Mouse (Mus musculus): Measurements from ENCODE around the gene D10Wsu102e.

Gene D10Wsu102e

DNA sequence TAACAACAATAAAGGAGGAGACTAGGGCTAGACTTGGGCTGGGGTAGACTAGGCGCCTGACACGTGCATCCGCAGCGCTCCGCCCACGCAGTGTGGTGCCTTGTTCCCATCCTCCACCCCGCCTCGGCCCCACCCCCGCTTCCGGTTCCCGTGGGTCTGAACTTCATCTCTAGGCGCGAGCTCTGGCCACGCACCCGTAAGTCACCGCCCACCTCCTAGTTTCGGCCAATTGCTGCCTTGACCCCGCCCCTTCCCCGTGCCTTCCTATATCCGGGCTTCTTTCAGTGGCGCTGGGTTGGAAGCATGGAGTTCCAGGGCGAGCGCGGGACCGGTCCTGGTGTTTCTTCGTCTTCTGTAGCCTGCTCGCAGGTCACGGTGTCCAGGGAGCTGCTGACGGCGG is at the start of gene D10Wsu102e:
Gene D10Wsu102e, plus strand, starts transcription at position 266 of the 400 bp plus-strand sequence.
- peak; percentile 86 for DNase-seq (ENCODE audit: low read depth, low spot score)

DNA sequence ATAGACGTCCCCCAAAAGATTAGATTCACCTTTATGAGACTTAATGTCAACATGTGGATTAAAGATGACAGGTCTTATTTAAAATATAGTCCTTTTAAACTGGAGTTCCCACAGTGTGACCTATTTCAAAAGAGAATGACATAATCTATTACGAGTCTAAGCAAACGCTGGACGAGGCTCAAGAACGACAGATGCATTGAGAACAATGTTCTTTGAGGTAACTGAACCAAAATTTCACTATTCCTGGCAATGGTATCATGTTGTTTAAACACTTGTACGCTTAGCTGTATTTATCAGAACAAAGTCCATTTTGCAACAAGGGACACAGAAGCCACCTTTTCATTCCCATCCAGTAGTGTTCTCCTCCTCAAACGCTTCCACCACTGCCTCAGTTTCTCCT is 49.7 kb upstream of the D10Wsu102e start:
- DNase-seq (ENCODE audit: low read depth, low spot score) = no peak

- DNase-seq (ENCODE audit: low read depth, low spot score) = no peak
Measured at GRCm38 (mm10) chr10:83313033-83313432, 47.0 kb upstream of the D10Wsu102e start.

GRCm38 (mm10) chr10:83320396-83320795 is 39.6 kb upstream of the D10Wsu102e start:
- DNase-seq (ENCODE audit: low read depth, low spot score) = no peak

DNA sequence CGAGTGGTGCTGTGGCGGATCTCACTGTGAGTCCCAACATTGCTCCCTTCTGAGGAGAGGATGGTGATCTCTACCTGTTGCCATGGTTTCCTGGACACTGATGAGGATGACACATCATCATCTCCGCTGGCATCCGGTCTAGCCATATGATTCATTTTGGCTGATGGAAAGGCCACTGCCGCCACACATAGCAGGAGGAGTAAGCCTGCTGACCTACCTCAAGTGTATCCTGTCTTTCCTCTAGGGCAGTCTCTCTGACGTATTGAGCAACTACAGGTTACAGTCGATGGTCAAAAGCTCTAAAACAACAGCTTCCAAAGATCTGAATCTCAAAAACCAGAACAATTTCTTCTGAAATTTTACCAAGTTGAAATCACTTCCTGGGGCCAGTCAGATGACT is 39.2 kb upstream of the D10Wsu102e start:
- DNase-seq (ENCODE audit: low read depth, low spot score) = no peak

- DNase-seq (ENCODE audit: low read depth, low spot score) = no peak
Measured at GRCm38 (mm10) chr10:83321528-83321927, 38.5 kb upstream of the D10Wsu102e start.

GRCm38 (mm10) chr10:83322551-83323100 is 37.4 kb upstream of the D10Wsu102e start:
- no peak for DNase-seq (ENCODE audit: low read depth, low spot score)

DNA sequence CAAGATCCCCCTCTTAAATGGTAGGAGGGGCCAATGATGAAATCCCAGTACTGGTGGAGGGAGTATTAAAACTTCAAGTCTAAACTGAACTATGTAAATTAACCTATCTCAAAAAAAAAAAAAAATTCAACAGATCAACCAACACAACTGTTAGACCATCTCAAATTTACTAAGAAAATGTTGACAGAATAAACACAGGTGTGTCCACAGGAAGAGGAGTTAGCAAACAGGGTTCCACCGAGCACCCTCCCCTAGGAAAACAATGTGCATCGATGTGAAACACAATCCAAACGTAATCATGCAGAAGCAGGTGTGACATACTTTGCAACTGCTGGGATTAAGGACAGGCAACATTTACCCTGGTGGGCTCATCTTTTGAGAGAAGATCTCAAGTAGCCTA is 35.1 kb upstream of the D10Wsu102e start:
- no peak for DNase-seq (ENCODE audit: low read depth, low spot score)

GRCm38 (mm10) chr10:83325903-83326302 is 34.1 kb upstream of the D10Wsu102e start:
- no peak for DNase-seq (ENCODE audit: low read depth, low spot score)

DNA sequence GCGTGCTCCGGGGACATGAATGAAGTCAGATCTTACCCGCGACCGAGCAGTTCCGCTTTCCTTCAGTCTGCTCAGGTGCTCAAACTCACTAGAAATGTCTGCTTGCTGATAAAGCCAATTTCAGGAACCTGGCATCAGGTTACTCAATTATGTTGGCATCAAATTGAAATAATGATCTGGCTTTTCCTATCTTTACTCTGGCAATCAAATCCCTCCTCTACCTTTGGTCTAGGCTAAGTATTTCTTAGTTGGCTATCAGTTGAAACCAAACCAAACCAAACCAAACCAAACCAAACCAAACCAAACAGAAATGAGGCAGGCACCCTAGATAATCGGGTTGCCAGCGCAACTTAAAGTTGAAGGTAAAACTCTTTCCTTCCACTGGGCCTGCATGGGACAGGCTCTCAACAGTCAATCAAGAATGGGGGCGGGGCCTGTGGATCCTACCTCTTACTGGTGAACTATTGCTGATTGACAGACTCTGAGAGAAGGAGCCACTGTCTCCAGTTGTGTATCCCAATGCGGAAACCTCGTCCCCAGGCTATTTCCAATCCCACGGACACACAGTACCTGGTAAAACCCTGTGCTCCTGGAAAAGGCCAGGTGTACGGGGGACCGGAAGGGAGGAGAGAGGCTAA is 33.3 kb upstream of the D10Wsu102e start:
- no peak for DNase-seq (ENCODE audit: low read depth, low spot score)

DNA sequence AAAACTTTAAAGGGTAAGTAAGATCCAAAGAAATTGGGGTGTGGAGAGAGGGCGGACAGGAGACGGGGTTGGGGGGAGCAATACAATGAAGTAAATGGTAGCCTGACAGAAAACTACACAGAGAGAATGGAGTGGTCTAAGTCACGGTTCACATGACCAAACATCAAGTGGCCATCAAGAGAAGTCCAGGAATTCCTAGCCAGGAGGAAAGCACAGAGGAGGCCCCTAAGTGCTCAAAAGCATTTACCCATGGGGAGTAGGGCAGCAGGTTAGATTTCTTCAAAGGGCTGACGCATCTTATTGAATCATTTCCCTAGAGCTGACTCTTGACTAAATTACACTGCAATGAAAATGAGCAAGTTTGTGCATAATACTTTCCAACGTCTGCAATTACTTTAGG is 31.2 kb upstream of the D10Wsu102e start:
- no peak for DNase-seq (ENCODE audit: low read depth, low spot score)

DNA sequence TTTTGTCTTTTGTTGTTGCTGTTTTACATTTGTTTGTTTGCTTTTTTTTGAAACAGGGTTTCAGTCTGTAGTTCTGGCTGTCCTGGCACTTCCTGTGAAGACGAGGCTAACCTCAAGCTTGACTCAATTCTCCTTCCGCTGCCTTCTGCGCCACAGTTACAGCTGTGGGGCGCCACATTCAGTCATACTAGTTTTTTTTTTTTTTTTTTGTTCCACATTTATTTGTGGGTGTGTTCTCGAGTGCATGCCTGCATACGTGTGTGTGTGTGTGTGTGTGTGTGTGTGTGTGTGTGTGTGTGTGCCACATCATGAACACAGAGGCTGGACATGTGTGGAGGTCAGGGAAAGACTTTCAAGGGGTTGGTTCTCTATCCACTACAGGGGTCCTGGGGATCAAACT is 29.7 kb upstream of the D10Wsu102e start:
- no peak for DNase-seq (ENCODE audit: low read depth, low spot score)

DNA sequence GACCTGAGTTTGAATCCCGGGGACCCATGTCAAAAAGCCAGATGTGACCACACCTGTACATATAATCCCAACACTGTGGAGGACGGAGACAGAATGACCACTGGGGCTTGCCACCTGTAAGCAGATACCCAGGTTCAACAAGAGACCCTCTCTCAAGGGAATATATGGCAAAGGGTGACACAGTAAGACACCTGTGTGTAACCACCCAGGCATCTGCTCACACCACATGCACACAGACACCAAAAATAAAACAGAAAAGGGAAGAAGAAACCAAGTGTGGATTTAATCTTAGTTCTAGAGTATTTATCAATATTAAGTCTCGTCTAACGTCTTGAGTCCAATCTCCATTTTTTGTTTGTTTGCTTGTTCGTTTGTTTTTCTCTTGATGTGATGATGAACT is 28.2 kb upstream of the D10Wsu102e start:
- DNase-seq (ENCODE audit: low read depth, low spot score) = no peak

DNA sequence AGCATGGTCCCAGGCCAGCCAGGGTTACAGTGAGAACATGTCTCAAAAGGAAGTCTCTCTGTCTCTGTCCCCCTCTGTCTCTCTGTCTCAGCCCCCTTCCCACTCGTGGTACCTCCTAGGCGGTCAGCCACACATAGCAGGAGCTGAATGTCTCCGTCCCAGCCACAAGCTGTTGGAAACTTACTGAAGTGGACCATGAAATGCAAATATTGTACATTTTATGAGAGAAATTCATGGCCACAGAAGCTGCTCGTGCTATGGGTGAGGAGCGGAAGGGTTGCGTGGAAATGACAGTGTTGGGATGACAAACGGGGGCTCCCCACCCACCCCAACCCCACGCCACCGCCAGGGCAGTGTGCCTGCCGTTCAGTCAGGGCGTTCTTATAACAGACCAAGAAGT is 27.4 kb upstream of the D10Wsu102e start:
- DNase-seq (ENCODE audit: low read depth, low spot score) = no peak

DNA sequence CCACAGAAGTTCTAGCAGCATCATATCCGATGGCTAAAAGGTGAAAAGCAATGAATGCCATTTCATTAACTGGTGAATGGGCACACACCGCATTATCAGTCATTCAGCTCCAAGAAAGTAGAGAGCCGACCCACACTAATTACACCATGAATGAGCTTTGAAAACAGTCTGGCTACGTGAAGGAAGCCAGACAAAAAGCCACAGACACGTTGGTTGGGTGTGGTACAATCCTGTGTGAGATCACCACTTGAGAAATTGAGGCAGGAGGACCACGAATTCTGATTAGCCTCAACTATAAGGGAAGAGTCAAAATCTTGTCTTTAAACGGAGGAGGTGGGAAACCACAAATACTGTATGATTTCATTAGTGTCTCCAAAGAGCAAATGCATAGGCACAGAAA is 23.7 kb upstream of the D10Wsu102e start:
- DNase-seq (ENCODE audit: low read depth, low spot score) = no peak

DNA sequence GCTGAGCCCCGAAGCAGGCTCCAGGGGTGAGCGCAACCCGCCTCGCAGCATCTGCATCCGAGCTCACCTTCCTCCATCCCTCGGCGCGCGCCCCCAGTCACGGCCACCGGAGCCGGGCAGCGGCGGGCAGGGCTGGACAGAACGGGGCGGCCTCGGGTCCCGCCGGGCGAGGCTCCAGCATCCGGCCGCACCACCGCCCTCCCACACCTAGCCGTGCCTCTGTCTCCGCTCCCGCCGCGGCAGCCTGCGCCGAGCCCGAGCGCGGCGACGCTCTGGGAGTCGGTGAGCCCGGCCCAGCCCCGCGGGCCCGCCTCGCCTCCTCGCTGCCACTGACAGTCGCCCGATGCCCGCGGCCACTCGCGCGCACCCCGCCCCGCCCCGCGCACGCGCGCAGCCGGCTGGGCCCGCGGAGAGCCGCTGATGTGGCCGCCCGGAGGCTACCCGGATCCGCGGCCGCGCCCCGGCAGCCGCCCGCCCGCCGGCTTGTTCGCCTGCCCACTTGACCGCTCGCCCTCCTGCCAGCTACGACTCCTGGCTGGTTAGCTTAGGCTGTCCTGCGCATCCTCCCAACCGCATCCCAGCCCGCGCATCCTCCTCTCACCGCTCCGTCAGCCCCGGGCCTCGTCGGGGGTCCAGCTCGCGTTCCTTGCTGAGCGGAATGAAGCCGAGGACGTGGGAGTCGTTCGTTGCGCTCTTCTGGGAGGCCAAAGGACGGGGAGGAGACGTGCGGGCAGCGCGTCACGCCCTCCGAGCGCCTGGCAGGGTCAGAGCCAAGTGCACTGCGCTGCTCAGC is 22.7 kb upstream of the D10Wsu102e start, which contains the start of gene Slc41a2:
Gene Slc41a2, minus strand, starts transcription at position 724 of the 793 bp plus-strand sequence.
- no peak for DNase-seq (ENCODE audit: low read depth, low spot score)

DNA sequence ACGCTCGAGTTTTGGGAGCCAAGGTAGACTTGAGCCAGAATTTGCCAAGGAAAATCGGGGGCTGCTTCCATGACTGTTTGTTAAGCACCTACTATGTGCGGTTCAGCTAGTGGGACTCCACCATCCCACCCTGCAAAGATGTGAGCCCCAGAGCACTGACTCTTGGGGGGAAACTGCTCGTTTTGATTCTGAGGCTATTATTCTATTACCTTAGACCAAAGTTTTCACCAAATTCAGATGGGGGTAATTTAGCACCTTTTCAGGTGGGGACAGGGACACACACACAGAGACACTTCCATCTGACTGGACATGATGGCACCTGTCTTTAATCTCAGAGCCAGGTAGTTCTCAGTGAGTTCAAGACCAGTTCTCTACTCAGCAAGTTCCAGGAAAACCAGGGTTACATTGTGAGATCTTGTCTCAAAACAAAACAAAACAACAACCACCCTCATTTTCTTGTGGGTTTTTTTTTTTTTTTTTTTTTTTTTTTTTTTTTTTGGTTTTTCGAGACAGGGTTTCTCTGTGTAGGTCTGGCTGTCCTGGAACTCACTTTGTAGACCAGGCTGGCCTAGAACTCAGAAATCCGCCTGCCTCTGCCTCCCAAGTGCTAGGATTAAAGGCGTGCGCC is 21.9 kb upstream of the D10Wsu102e start:
- no peak for DNase-seq (ENCODE audit: low read depth, low spot score)

DNA sequence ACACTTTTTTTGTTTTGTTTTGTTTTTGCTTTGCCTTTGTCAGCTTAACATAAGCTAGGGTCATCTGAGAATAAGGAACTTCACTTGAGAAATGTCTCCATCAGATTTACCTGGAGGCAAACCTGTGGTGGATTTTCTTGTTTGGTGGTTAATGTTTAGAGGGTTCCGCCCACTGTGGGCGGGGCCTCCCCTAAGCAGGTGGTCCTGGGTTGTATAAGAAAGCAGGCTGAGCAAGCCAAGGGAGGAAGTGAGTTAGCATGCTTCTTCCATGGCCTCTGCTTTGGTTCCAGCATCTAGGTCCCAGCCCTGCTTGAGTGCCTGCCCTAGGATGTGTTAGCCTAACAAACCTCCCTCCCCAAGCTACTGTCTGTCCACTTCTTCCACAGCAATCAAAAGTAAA is 18.8 kb upstream of the D10Wsu102e start:
- no peak for DNase-seq (ENCODE audit: low read depth, low spot score)

GRCm38 (mm10) chr10:83343171-83343570 is 16.9 kb upstream of the D10Wsu102e start:
- DNase-seq (ENCODE audit: low read depth, low spot score) = no peak

DNA sequence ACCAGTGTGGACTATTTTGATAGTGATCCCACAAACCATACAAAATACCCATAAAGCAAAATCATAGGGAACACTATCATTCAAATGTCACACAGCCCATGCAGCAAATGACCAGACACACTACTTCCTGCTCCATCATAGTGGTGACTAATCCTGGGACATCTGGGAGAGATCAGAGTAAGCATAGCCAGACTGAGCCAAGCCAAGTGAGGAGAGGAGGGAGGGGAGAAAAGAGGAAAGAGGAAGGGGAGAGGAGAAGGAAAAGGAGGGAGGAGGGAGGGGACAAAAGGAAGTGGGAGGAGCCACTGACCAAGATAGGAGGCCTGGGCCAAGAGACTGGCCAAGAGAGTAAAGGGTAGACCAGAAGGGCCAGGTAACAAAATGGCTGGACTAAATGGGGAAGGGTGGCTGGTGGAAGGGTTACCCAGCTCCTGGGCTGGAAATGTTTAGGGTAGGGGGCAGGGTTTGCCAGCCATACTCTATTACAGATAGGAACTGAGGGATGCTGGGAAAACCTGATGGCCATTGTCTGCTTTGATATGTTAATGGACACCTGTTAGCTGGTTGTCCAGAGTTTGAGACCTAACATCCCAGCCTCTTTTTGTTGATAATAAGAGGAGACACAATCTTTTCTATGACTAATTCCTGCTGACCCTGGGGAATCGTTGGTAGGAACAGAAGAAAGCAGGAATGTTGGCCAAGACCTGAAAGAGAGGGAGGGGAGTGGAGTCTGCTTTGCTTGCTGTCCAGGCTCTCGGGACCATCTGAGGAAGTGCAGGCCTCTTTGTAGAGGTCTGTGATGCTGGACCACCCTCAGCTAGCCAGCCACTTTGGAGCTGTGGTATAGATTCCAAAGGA is 16.0 kb upstream of the D10Wsu102e start:
- DNase-seq (ENCODE audit: low read depth, low spot score) = no peak

DNA sequence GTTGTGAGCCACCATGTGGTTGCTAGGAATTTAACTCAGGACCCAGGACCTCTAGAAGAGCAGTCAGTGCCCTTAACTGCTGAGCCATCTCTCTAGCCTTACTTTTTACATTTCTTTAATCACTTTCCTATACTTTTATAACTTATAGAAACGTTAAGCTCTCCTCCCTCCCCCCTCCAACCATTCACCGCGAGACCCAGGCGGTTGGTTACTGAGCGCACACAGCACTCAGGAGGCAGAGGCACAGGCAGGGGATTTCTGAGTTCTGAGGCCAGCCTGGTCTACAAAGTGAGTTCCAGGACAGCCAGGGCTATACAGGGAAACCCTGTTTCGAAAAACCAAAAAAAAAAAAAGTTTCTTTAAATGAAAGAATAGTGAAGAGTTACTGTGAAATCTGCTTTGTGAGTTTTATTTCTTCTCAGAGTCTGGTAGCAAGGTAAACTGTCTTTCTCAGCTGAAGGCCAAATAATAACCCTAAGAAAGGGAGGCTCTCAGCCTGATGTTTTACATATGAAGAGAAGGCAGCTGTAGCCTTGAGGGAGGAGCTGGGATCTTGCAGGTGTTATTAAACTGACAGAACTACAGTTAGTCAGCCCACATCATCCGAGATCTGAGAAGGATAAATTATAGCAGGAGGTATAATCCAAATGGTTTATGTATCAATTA is 14.2 kb upstream of the D10Wsu102e start:
- no peak for DNase-seq (ENCODE audit: low read depth, low spot score)
